Mouse (Mus musculus) hindbrain, embryonic 14.5 days (tissue): ENCODE results near the gene Ptprs. TPM values are rescaled to one million over a fixed set of nuclear protein-coding genes. Genes with fewer than 3 reads are reported as not detected.

Experiments used
- ATAC-seq: fragments of 200-750 bp; cut with Nextera tagmentation; 2 replicates; pipeline ENCODE4 v1.8.0; 2017; ENCODE audit warnings: moderate number of reproducible peaks, mild to moderate bottlenecking, moderate TSS enrichment, moderate library complexity; ENCODE audit not compliant: low FRiP score
- DNase-seq: peaks from one replicate; pipeline ENCODE4 v3.0.0-alpha.2; 2015; ENCODE audit warnings: low spot score
- H3K27ac ChIP-seq: fragments of 300-500 bp; sonication (generic); 2 replicates; pipeline ENCODE4 v1.5.1; 2014; ENCODE audit warnings: mild to moderate bottlenecking, moderate library complexity
- H3K27me3 ChIP-seq: fragments of 300-500 bp; sonication (generic); 2 replicates; pipeline ENCODE4 v1.6.1; 2014; ENCODE audit warnings: mild to moderate bottlenecking, low read length, mixed read lengths; ENCODE audit not compliant: control insufficient read depth, insufficient read depth
- H3K36me3 ChIP-seq: fragments of 300-500 bp; sonication (generic); replicated peaks from 2 replicates; pipeline ENCODE4 v1.6.1; 2014; ENCODE audit not compliant: control insufficient read depth, insufficient read depth
- H3K4me1 ChIP-seq: fragments of 300-500 bp; sonication (generic); replicated peaks from 2 replicates; pipeline ENCODE4 v1.6.1; 2014; ENCODE audit warnings: antibody characterized with exemption, low read length, mixed read lengths; ENCODE audit not compliant: control insufficient read depth, insufficient read depth
- H3K4me2 ChIP-seq: fragments of 300-500 bp; sonication (generic); replicated peaks from 2 replicates; pipeline ENCODE4 v1.6.1; 2014; ENCODE audit warnings: mild to moderate bottlenecking, moderate library complexity
- H3K4me3 ChIP-seq: fragments of 300-500 bp; sonication (generic); replicated peaks from 2 replicates; pipeline ENCODE4 v1.5.1; 2014; ENCODE audit warnings: mild to moderate bottlenecking, low read length
- H3K9ac ChIP-seq: fragments of 300-500 bp; sonication (generic); 2 replicates; pipeline ENCODE4 v1.6.1; 2014
- H3K9me3 ChIP-seq: fragments of 300-500 bp; sonication (generic); 2 replicates; pipeline ENCODE4 v1.6.1; 2016; ENCODE audit warnings: low read length; ENCODE audit not compliant: control insufficient read depth
- WGBS: fragments of 180-500 bp; shearing (Covaris S2); extraction: QIAGEN DNeasy Blood & Tissue Kit; methylation state at CpG from one replicate; pipeline ENCODE4 v1.1.7; 2014; 5-methylcytosine and 5-hydroxymethylcytosine counted together
- polyA plus RNA-seq: library from polyadenylated mRNA; unstranded; fragments of >200 nt; fragmentation: Nextera tagmentation; extraction: Ambion mirVana; gene quantifications from 2 replicates; pipeline ENCODE4 v1.2.1, GENCODE M21; 2014

The Ptprs gene
- 272 and 276 TPM in 2 replicates for polyA plus RNA-seq

DNA sequence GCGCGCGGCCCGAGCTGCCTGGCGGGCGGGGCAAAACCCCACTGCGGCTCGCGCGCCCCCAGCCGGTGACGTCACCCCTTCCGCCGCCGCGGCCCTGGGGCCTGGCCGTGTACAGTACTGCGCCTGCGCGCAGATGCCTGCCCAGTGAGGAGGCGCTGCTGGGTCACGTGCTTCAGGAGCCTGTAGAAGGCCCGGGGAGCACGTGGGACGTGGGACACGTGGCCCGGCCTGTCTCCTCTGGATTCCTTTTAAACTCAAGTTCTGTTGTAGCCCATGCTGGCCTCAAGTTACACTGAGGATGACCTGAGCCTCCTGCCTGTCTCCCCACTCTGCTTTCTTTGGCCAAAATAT lies at the start of gene Ptprs:
TSS of gene Ptprs (minus strand) at position 82 of the 351 bp plus-strand sequence.
- Histone ChIP-seq H3K36me3 (no peaks in the 10 kb centered on the region), H3K27me3 (no peaks in the 10 kb centered on the region), H3K9ac (peak within 1 kb of the TSS; percentile 91), H3K4me1 (peaks cover 25% of the 10 kb centered on the region), H3K4me3 (peak within 1 kb of the TSS; percentile 87), H3K9me3 (no peaks in the 10 kb centered on the region), H3K27ac (peak within 1 kb of the TSS; percentile 96), H3K4me2 (peak within 1 kb of the TSS; percentile 99)
- peak; percentile 88 for ATAC-seq
- peak; percentile 98 for DNase-seq
- WGBS, result 0% methylated on average over 25 of the region's 27 CpGs

DNA sequence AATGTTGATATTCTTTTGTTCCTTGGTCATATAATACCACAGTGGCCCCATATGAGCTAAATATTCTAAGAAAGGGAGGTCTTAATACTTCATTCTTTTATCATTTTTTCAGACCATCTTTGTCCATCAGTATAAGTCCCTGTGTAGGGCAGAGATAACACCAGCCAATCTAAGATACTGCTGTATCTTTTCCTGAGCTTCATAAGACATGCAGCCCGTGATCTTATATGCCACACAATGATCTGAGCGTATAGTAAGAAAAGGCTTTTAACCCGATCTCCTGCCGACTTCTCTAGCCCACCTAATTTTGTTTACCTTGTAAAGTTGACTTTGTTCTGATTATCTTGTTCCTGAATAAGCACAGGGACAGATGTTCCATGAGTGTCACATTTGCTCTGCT lies 48.7 kb upstream of the Ptprs start:
- Histone ChIP-seq H3K9ac (no peak overlapping the region), H3K4me3 (no peak overlapping the region), H3K4me1 (no peaks in the 10 kb centered on the region), H3K27ac (no peak overlapping the region), H3K9me3 (no peaks in the 10 kb centered on the region), H3K4me2 (no peak overlapping the region), H3K36me3 (no peaks in the 10 kb centered on the region), H3K27me3 (no peaks in the 10 kb centered on the region)
- WGBS, result 80% methylated on average over 4 of the region's 4 CpGs
- no peak for ATAC-seq
- DNase-seq, result no peak

DNA sequence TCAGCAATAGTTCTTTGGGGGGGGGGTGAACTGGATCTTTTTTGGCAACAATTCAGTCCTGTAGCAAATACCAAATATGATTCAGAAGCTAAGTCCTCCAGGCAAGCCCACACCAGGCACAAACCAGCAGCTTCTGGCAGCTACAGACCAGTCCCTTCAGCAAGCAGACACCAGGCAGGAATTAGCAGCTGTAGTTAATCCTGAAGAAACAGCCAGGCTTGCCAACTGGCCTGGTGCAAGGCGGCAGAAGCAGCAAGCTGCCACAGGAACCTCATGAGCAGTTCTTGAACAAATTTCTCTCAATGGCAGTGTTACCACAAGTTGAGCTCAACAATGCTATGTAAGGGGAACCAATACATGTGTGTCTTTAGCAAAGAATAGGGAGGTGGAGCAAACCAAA lies 46.5 kb upstream of the Ptprs start:
- no peaks in the 10 kb centered on the region for H3K36me3 ChIP-seq
- no peak overlapping the region for H3K9ac ChIP-seq
- H3K4me3 ChIP-seq, result no peak overlapping the region
- DNase-seq (no peak), ATAC-seq (no peak)
- no peak overlapping the region for H3K27ac ChIP-seq
- 65% methylated on average over 1 of the region's 1 CpGs for WGBS
- H3K4me2 ChIP-seq, result no peak overlapping the region
- H3K4me1 ChIP-seq, result no peaks in the 10 kb centered on the region
- H3K27me3 ChIP-seq, result no peaks in the 10 kb centered on the region
- H3K9me3 ChIP-seq, result no peaks in the 10 kb centered on the region

DNA sequence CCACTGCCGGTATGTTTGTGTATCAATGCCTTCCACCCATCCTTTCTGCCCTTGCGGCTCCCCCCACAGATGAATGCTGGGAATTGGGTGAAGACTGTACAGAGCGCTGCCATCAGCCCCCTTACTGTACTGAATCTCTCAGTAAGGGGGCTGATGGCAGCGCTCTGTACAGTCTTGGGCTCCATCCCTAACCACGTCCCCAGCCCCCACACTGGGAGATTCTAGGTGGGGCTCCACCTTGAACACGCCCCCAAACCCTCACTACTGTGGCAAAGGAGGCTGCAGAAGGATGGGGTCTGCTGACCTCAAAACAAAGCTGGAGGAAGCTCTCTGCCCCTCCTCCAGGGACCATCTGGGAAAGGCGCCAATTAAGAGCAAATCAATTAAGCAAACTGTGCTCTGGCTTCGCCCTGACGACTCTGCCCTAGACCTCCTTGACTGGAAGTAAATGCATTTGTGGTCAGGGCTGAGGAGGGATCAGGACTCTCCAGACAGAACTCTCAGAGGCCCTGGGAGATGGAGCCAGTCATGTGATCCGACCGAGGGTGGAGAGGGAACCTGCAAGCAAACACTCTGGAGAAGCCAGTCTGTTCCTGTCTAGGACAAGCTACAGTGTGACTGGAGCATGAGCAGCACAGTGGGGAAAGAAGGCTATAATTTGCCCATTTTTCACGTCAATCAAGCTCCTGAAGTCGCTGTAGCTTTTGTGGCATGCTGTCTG lies 39.6 kb upstream of the Ptprs start:
- Histone ChIP-seq H3K27me3 (peaks cover 22% of the 10 kb centered on the region), H3K27ac (no peak overlapping the region), H3K4me2 (peak overlapping the region; percentile 23), H3K4me1 (peaks cover 10% of the 10 kb centered on the region), H3K9me3 (no peaks in the 10 kb centered on the region), H3K36me3 (no peaks in the 10 kb centered on the region), H3K9ac (peak overlapping the region; percentile 9; the same call in 1 of the 2 replicates), H3K4me3 (no peak overlapping the region)
- ATAC-seq (peak; percentile 76), DNase-seq (peak; percentile 61)
- 8% methylated on average over 13 of the region's 13 CpGs for WGBS

DNA sequence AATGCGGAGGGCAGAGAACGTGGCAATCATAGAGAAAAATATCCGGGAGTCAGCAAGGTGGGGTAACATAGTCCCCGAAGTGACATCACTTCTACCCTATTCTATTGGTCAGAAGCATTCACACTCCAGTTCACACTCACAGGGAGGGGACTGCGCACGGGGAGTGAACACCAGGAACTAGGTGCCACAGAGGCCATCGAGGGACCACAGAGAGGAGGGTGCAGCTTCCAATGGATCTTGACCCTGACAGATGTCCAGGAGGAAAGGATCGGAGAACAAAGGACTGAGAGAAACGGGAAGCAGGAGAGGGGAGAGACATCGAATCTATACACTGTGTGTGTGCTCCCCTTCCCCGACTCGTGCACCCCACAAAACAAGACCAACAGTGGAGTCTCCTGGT lies 38.6 kb upstream of the Ptprs start:
- 48% methylated on average over 12 of the region's 12 CpGs for WGBS
- H3K36me3 ChIP-seq, result no peaks in the 10 kb centered on the region
- DNase-seq (peak; percentile 24), ATAC-seq (no peak)
- H3K27ac ChIP-seq, result no peak overlapping the region
- H3K9ac ChIP-seq, result no peak overlapping the region
- no peak overlapping the region for H3K4me3 ChIP-seq
- no peaks in the 10 kb centered on the region for H3K9me3 ChIP-seq
- no peak overlapping the region for H3K4me2 ChIP-seq
- peaks cover 31% of the 10 kb centered on the region for H3K27me3 ChIP-seq
- H3K4me1 ChIP-seq, result peaks cover 13% of the 10 kb centered on the region

DNA sequence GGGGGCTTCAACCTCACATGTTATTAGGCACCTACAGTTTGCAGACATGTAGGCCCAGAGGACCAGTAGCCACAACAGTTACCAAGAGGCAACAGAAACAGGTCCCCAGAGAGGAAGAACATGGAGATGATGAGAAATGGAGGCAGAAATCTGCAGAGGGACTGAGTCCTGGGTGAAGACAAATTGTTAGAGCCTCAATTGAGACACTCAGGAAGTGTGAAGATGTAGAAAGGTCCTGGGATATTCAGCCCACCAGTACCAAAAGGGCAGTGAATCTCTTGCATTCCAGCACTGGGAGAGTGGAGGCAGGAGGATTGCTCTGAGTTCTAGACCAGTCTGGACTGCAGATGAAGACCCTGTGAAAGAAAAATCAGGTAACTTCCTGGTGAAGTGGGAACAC lies 38.0 kb upstream of the Ptprs start:
- no peak for ATAC-seq
- H3K4me2 ChIP-seq, result no peak overlapping the region
- peaks cover 13% of the 10 kb centered on the region for H3K4me1 ChIP-seq
- no peak overlapping the region for H3K4me3 ChIP-seq
- no peaks in the 10 kb centered on the region for H3K9me3 ChIP-seq
- H3K9ac ChIP-seq, result no peak overlapping the region
- H3K27ac ChIP-seq, result no peak overlapping the region
- DNase-seq, result peak; percentile 10
- H3K27me3 ChIP-seq, result peaks cover 31% of the 10 kb centered on the region
- H3K36me3 ChIP-seq, result no peaks in the 10 kb centered on the region

DNA sequence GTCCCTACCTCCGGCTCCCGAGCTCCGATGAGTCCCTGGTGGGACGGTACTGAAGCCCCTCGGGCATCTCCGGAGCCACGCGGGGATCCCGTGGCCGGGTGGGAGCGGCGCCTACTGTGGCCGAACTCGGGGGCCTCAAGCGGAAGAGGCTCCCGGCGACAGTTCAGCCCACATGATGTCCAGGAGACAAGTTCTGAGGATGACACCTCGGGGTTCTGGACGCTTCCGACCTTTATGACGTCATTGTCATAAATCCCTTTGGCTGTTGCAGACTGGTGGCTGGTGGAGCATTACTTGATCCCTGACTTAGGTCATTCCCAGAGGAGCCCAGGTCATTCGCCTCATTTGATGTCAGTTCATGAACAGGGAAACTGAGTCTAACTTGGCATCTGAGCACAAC lies 36.0 kb upstream of the Ptprs start, which contains the start of gene Znrf4:
TSS of gene Znrf4 (minus strand) at position 122 of the 400 bp plus-strand sequence.
- Histone ChIP-seq H3K36me3 (no peaks in the 10 kb centered on the region), H3K4me1 (peaks cover 13% of the 10 kb centered on the region), H3K4me2 (peak within 1 kb of the TSS; percentile 41), H3K9ac (0 out of 2 replicates have a peak within 1 kb of the TSS, but pooled peaks have one; percentile 13), H3K27ac (no peak within 1 kb of the TSS), H3K4me3 (peak within 1 kb of the TSS; percentile 23), H3K9me3 (no peaks in the 10 kb centered on the region), H3K27me3 (peaks cover 31% of the 10 kb centered on the region)
- peak; percentile 14 for DNase-seq
- ATAC-seq, result no peak
- 66% methylated on average over 22 of the region's 22 CpGs for WGBS

DNA sequence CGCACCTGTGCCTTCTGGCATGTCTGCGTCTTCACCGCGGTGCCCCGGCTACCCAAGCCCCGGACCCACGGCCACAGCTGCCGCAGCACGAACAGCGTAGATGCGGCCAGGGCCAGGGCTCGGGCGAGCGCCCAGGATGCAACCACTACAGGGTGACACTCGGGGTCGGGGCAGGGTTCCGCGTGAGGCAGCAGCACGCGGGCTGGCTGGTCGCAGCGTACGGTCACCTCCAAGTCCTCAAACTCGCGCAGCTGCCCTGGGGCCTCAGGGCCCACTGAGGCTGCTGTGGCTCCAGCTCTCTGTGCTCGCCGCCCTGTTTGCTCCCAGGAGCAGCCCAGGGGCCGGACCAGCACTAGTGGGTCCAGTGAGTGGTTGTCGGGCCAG lies 35.4 kb upstream of the Ptprs start:
- Histone ChIP-seq H3K36me3 (no peaks in the 10 kb centered on the region), H3K4me2 (peak overlapping the region; percentile 41), H3K27me3 (peaks cover 31% of the 10 kb centered on the region), H3K9ac (0 out of 2 replicates have a peak overlapping the region, but pooled peaks have one; percentile 13), H3K9me3 (no peaks in the 10 kb centered on the region), H3K4me1 (peaks cover 18% of the 10 kb centered on the region), H3K4me3 (peak overlapping the region; percentile 23), H3K27ac (no peak overlapping the region)
- DNase-seq (peak; percentile 2), ATAC-seq (no peak)
- 22% methylated on average over 29 of the region's 29 CpGs for WGBS

DNA sequence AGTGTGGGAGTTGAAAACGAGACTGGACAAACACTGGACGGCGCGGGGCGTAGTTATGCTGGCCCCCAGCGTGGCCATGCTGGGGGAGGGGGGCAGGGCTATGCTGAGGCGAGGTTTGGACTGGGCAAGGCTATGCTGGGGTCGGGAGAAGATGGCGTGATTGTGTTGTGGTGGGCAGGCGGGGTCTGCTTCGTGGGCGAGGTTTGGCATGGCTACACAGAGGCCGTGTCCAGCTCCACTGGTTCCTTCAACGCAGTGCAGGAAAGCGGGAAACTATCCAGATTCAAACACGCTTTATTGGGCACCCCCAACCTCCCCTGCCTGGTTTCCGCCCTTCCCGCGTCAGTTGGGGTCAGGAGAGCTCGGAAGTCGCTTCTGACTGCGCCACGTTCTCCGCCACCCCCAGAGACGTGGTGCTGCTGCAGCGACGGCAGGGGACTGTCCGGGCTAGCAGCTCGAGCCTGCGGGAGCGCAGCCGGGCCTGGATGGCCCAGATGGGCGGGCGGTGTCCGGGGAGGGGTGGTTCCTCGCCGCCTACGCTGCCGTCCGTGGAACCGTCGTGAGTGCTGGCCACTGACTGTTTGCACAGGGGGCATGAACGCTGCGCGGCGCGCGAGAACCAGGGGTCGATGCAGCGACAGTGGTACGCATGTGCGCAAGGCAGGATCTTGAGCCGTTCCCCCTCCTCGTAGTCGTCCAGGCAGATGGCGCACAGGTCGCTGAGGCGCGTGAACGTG lies 34.9 kb upstream of the Ptprs start:
- H3K27ac ChIP-seq, result no peak overlapping the region

More for the DNA sequence above, 34.9 kb upstream of the Ptprs start:
- 0 out of 2 replicates have a peak overlapping the region, but pooled peaks have one; percentile 13 for H3K9ac ChIP-seq
- peaks cover 31% of the 10 kb centered on the region for H3K27me3 ChIP-seq
- peaks cover 22% of the 10 kb centered on the region for H3K4me1 ChIP-seq
- H3K9me3 ChIP-seq, result no peaks in the 10 kb centered on the region
- peak; percentile 24 for DNase-seq
- peak overlapping the region; percentile 41 for H3K4me2 ChIP-seq
- no peaks in the 10 kb centered on the region for H3K36me3 ChIP-seq
- H3K4me3 ChIP-seq, result peak overlapping the region; percentile 23
- ATAC-seq, result no peak
- WGBS, result 6% methylated on average over 60 of the region's 60 CpGs
